Mouse (Mus musculus): ENCODE data around the gene Brf1. TPM values are rescaled to one million over a fixed set of nuclear protein-coding genes. Genes with fewer than 3 reads are reported as not detected.

Gene Brf1
- polyA plus RNA-seq, 1 experiment = 67.8 TPM

GRCm38 (mm10) chr12:113018763-113019162, 18.3 kb upstream of the Brf1 start:
- Histone ChIP-seq H3K27ac (ENCODE audit: control insufficient read depth, insufficient read depth, low read depth, low read length) (no peak overlapping the region), H3K36me3 (ENCODE audit: control insufficient read depth, insufficient read depth, low read length) (no peaks in the 10 kb centered on the region), H3K4me3 (ENCODE audit: control insufficient read depth, low read depth, low read length) (no peak overlapping the region), H3K4me1 (ENCODE audit: control insufficient read depth, insufficient read depth, low read length) (peaks cover 13% of the 10 kb centered on the region), H3K27me3 (ENCODE audit: control insufficient read depth, insufficient read depth, low read length) (no peaks in the 10 kb centered on the region)
- no peak for TF ChIP-seq POLR2A (IDR thresholded peaks at IDR 0.05; ENCODE audit: control insufficient read depth, low read depth, low read length)
- TF ChIP-seq CTCF (IDR thresholded peaks at IDR 0.05; ENCODE audit: control insufficient read depth, insufficient read depth, insufficient replicate concordance, low read depth, low read length) = no peak

GRCm38 (mm10) chr12:113017429-113017984, 17.0 kb upstream of the Brf1 start:
- Histone ChIP-seq H3K36me3 (ENCODE audit: control insufficient read depth, insufficient read depth, low read length) (no peaks in the 10 kb centered on the region), H3K4me3 (ENCODE audit: control insufficient read depth, low read depth, low read length) (no peak overlapping the region), H3K27me3 (ENCODE audit: control insufficient read depth, insufficient read depth, low read length) (no peaks in the 10 kb centered on the region), H3K27ac (ENCODE audit: control insufficient read depth, insufficient read depth, low read depth, low read length) (no peak overlapping the region), H3K4me1 (ENCODE audit: control insufficient read depth, insufficient read depth, low read length) (peaks cover 19% of the 10 kb centered on the region)
- TF ChIP-seq POLR2A (IDR thresholded peaks at IDR 0.05; ENCODE audit: control insufficient read depth, low read depth, low read length) = no peak
- TF ChIP-seq CTCF (IDR thresholded peaks at IDR 0.05; ENCODE audit: control insufficient read depth, insufficient read depth, insufficient replicate concordance, low read depth, low read length) = no peak

DNA sequence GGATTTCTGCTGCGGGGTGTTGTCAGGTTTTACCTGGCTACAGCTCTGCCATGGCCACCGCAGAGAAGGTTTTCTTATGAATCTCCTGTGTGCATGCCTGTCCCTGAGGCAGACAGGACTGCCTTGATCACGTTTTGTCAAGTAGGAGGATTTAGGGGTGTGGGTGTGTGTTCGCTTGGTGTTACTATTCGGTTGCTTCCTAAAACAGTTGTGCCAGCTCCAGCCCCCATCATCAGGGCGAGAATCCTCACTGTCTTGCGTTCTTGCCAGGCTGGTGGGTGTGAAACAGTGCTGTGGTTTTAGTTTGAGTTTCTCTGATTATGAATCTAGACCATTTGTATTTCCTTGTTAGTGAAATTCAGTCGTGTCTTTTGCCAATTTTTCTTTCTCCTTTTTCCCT, 16.5 kb upstream of the Brf1 start:
- TF ChIP-seq CTCF (IDR thresholded peaks at IDR 0.05; ENCODE audit: control insufficient read depth, insufficient read depth, insufficient replicate concordance, low read depth, low read length) (no peak), POLR2A (IDR thresholded peaks at IDR 0.05; ENCODE audit: control insufficient read depth, low read depth, low read length) (no peak)
- Histone ChIP-seq H3K4me1 (ENCODE audit: control insufficient read depth, insufficient read depth, low read length) (peaks cover 19% of the 10 kb centered on the region), H3K36me3 (ENCODE audit: control insufficient read depth, insufficient read depth, low read length) (no peaks in the 10 kb centered on the region), H3K27ac (ENCODE audit: control insufficient read depth, insufficient read depth, low read depth, low read length) (no peak overlapping the region), H3K27me3 (ENCODE audit: control insufficient read depth, insufficient read depth, low read length) (no peaks in the 10 kb centered on the region), H3K4me3 (ENCODE audit: control insufficient read depth, low read depth, low read length) (no peak overlapping the region)

DNA sequence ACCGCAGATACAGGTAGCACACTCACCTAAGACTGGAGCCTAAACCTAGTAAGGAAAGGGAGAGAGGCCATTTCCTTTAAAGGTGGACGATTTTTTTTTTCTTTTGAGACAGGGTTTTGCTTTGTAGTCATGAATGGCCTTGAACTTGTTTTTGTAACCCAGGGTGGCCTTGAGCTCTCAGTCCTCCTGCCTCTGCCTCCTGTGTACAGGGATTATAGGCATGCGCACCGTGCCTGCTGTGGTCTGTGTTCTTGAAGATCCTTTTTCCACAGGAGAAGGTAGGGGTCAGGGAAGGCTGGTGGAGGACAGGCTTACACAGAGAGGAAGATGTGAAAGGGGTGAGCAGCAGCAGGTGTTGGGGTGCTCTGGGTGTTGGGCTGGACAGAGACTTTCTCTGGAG, 15.5 kb upstream of the Brf1 start:
- H3K4me3 ChIP-seq (ENCODE audit: control insufficient read depth, low read depth, low read length) = no peak overlapping the region

GRCm38 (mm10) chr12:113014561-113015556, 14.4 kb upstream of the Brf1 start:
- Histone ChIP-seq H3K27me3 (ENCODE audit: control insufficient read depth, insufficient read depth, low read length) (no peaks in the 10 kb centered on the region), H3K36me3 (ENCODE audit: control insufficient read depth, insufficient read depth, low read length) (no peaks in the 10 kb centered on the region), H3K4me3 (ENCODE audit: control insufficient read depth, low read depth, low read length) (peak overlapping the region; percentile 96), H3K27ac (ENCODE audit: control insufficient read depth, insufficient read depth, low read depth, low read length) (peak overlapping the region; percentile 81), H3K4me1 (ENCODE audit: control insufficient read depth, insufficient read depth, low read length) (peaks cover 19% of the 10 kb centered on the region)
- TF ChIP-seq CTCF (IDR thresholded peaks at IDR 0.05; ENCODE audit: control insufficient read depth, insufficient read depth, insufficient replicate concordance, low read depth, low read length) = 0 out of 2 replicates have a peak, but pooled peaks have one; percentile 2
- TF ChIP-seq POLR2A (IDR thresholded peaks at IDR 0.05; ENCODE audit: control insufficient read depth, low read depth, low read length) = no peak; the same call in 1 of the 2 replicates

More for the DNA sequence above, 15.5 kb upstream of the Brf1 start:
- H3K4me1 ChIP-seq (ENCODE audit: control insufficient read depth, insufficient read depth, low read length) = peaks cover 19% of the 10 kb centered on the region
- H3K27me3 ChIP-seq (ENCODE audit: control insufficient read depth, insufficient read depth, low read length) = no peaks in the 10 kb centered on the region
- H3K27ac ChIP-seq (ENCODE audit: control insufficient read depth, insufficient read depth, low read depth, low read length) = no peak overlapping the region
- H3K36me3 ChIP-seq (ENCODE audit: control insufficient read depth, insufficient read depth, low read length) = no peaks in the 10 kb centered on the region
- TF ChIP-seq POLR2A (IDR thresholded peaks at IDR 0.05; ENCODE audit: control insufficient read depth, low read depth, low read length) = no peak
- no peak for TF ChIP-seq CTCF (IDR thresholded peaks at IDR 0.05; ENCODE audit: control insufficient read depth, insufficient read depth, insufficient replicate concordance, low read depth, low read length)

- Histone ChIP-seq H3K27ac (ENCODE audit: control insufficient read depth, insufficient read depth, low read depth, low read length) (peak within 1 kb of the TSS; percentile 81), H3K27me3 (ENCODE audit: control insufficient read depth, insufficient read depth, low read length) (no peaks in the 10 kb centered on the region), H3K4me1 (ENCODE audit: control insufficient read depth, insufficient read depth, low read length) (peaks cover 19% of the 10 kb centered on the region), H3K4me3 (ENCODE audit: control insufficient read depth, low read depth, low read length) (peak within 1 kb of the TSS; percentile 96), H3K36me3 (ENCODE audit: control insufficient read depth, insufficient read depth, low read length) (no peaks in the 10 kb centered on the region)
- TF ChIP-seq POLR2A (IDR thresholded peaks at IDR 0.05; ENCODE audit: control insufficient read depth, low read depth, low read length) (peak; percentile 89), CTCF (IDR thresholded peaks at IDR 0.05; ENCODE audit: control insufficient read depth, insufficient read depth, insufficient replicate concordance, low read depth, low read length) (no peak)
These were observed 13.4 kb upstream of the Brf1 start, which contains the start of gene Pacs2 for GRCm38 (mm10) chr12:113013604-113014558. Pacs2 (plus strand) TSS chr12:113014508.
